8 mouse cellular contexts compared by ENCODE assay signal in the genomic region with DNA sequence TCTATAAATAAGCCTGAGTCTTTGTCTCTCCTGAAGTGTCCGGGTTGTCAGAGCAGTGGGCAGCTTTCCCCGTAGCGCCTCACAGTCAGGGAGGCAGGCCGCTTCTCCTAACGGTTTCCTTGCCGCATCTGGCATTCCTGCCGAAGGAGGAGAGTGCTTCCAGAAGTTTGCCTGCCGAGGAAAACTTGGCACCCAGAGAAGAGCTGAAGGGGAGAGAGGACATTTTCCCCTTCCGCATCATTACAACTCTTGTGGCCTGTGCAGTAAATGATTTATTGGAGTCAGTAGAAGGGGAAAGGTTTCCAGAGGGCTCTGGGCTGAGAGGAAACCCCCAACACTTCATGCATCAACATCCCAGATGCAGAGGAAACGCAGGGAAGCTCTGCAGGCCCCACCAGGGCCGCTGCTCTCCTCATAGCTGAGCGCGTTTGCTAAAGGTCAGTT. TPM values are rescaled to one million over a fixed set of nuclear protein-coding genes. Genes with fewer than 3 reads are reported as not detected.
DNase-seq lines count a peak whose midpoint lies in the region; ATAC-seq and TF ChIP-seq lines count a peak whose summit lies in the region.

No protein-coding gene starts in this region.

- DNase-seq in heart, adult 2 months = peak; percentile 44 to 55
- no peak for DNase-seq in heart, postnatal 25 days (ENCODE audit: low spot score)
- DNase-seq in lung, postnatal 0 days (ENCODE audit: low spot score) = peak; percentile 57
- no peak for DNase-seq in left cerebral cortex, postnatal 4 days
- no peak for DNase-seq in thymus, postnatal 10 days (ENCODE audit: low spot score in 2 of 2)
- DNase-seq in urinary bladder, postnatal 10 days (ENCODE audit: low spot score) = no peak

- TF ChIP-seq EP300 in heart, adult 2 months (IDR thresholded peaks at IDR 0.05; ENCODE audit: insufficient read depth, low read depth, low read length) = no peak
- TF ChIP-seq EP300 in lung, postnatal 0 days (IDR thresholded peaks at IDR 0.05) = no peak

- no peaks in the 10 kb centered on the region; the same call in 1 of the 2 replicates for H3K79me2 ChIP-seq in heart, adult 2 months (replicated peaks; ENCODE audit: control insufficient read depth, insufficient read depth, low read length)

- 0 out of 2 replicates have a peak overlapping the region, but pooled peaks have one; percentile 14 for H3K4me2 ChIP-seq in embryonic facial prominence, embryonic 13.5 days
- H3K4me2 ChIP-seq in hindbrain, embryonic 16.5 days (ENCODE audit: low read length) = no peak overlapping the region
- 0 out of 2 replicates have a peak overlapping the region, but pooled peaks have one; percentile 5 for H3K4me2 ChIP-seq in lung, postnatal 0 days (replicated peaks; ENCODE audit: low read depth, low read length)

- ATAC-seq in embryonic facial prominence, embryonic 13.5 days (ENCODE audit: insufficient number of reproducible peaks, insufficient read depth, low FRiP score, low TSS enrichment, low read depth) = no peak
- ATAC-seq in hindbrain, embryonic 16.5 days = peak; percentile 32
- ATAC-seq in lung, postnatal 0 days = peak; percentile 61

- H3K27ac ChIP-seq in heart, adult 2 months = peak overlapping the region; percentile 51
- H3K27ac ChIP-seq in embryonic facial prominence, embryonic 13.5 days = peak overlapping the region; percentile 71
- no peak overlapping the region; the same call in 1 of the 2 replicates for H3K27ac ChIP-seq in hindbrain, embryonic 16.5 days (ENCODE audit: low read depth, low read length)
- H3K27ac ChIP-seq in lung, postnatal 0 days (ENCODE audit: low read length) = peak overlapping the region; percentile 32; the same call in 1 of the 2 replicates

- H3K9me3 ChIP-seq in embryonic facial prominence, embryonic 13.5 days = no peaks in the 10 kb centered on the region
- H3K9me3 ChIP-seq in hindbrain, embryonic 16.5 days (ENCODE audit: control insufficient read depth, low read length) = no peaks in the 10 kb centered on the region
- no peaks in the 10 kb centered on the region for H3K9me3 ChIP-seq in lung, postnatal 0 days (ENCODE audit: low read length)

- TF ChIP-seq CTCF in heart, adult 2 months (IDR thresholded peaks at IDR 0.05) = no peak
- no peak for TF ChIP-seq CTCF in lung, postnatal 0 days (IDR thresholded peaks at IDR 0.05)

- WGBS in heart, adult 2 months = 18% methylated on average over 13 of the region's 13 CpGs
- 33% methylated on average over 13 of the region's 13 CpGs for WGBS in embryonic facial prominence, embryonic 13.5 days
- 28% methylated on average over 13 of the region's 13 CpGs for WGBS in hindbrain, embryonic 16.5 days
- 25% methylated on average over 13 of the region's 13 CpGs for WGBS in lung, postnatal 0 days

- peaks cover 39% of the 10 kb centered on the region for H3K4me1 ChIP-seq in heart, adult 2 months (ENCODE audit: control insufficient read depth, insufficient read depth, low read length)
- peaks cover 67% of the 10 kb centered on the region for H3K4me1 ChIP-seq in embryonic facial prominence, embryonic 13.5 days
- peaks cover 5% of the 10 kb centered on the region; the same call in 1 of the 2 replicates for H3K4me1 ChIP-seq in hindbrain, embryonic 16.5 days (ENCODE audit: control insufficient read depth, insufficient read depth, low read depth, low read length)
- H3K4me1 ChIP-seq in lung, postnatal 0 days (ENCODE audit: insufficient read depth, low read depth, low read length) = peaks cover 10% of the 10 kb centered on the region; the same call in 1 of the 2 replicates

- no peak overlapping the region for H3K4me3 ChIP-seq in heart, adult 2 months
- H3K4me3 ChIP-seq in embryonic facial prominence, embryonic 13.5 days = no peak overlapping the region
- H3K4me3 ChIP-seq in hindbrain, embryonic 16.5 days (ENCODE audit: low read length) = no peak overlapping the region
- no peak overlapping the region for H3K4me3 ChIP-seq in lung, postnatal 0 days (ENCODE audit: low read depth, low read length)

- H3K27me3 ChIP-seq in heart, adult 2 months (ENCODE audit: control insufficient read depth, insufficient read depth, low read length) = no peaks in the 10 kb centered on the region
- no peaks in the 10 kb centered on the region for H3K27me3 ChIP-seq in embryonic facial prominence, embryonic 13.5 days
- H3K27me3 ChIP-seq in hindbrain, embryonic 16.5 days (replicated peaks; ENCODE audit: control insufficient read depth, insufficient read depth, low read length) = no peaks in the 10 kb centered on the region
- H3K27me3 ChIP-seq in lung, postnatal 0 days (replicated peaks; ENCODE audit: insufficient read depth, low read length) = no peaks in the 10 kb centered on the region

- no peak for TF ChIP-seq POLR2A in heart, adult 2 months (IDR thresholded peaks at IDR 0.05; ENCODE audit: insufficient read depth, low read depth, low read length)

- H3K36me3 ChIP-seq in heart, adult 2 months (ENCODE audit: control insufficient read depth, insufficient read depth, low read length) = peaks cover 15% of the 10 kb centered on the region
- H3K36me3 ChIP-seq in embryonic facial prominence, embryonic 13.5 days = no peaks in the 10 kb centered on the region
- H3K36me3 ChIP-seq in hindbrain, embryonic 16.5 days (ENCODE audit: control insufficient read depth, insufficient read depth, low read length) = no peaks in the 10 kb centered on the region
- no peaks in the 10 kb centered on the region; the same call in none of the 2 replicates for H3K36me3 ChIP-seq in lung, postnatal 0 days (ENCODE audit: insufficient read depth, low read length)

- intact Hi-C loops in heart, adult 2 months (cut with DNase I) = no loop called here
- intact Hi-C loops in heart, postnatal 25 days (cut with DNase I) = loop anchor here (10.0 kb wide), 1 partner anchor 429 kb away; a partner anchor contains a TSS
- intact Hi-C loops in left cerebral cortex, postnatal 4 days (cut with DNase I) = loop anchor here (10.0 kb wide), 1 partner anchor 89 kb away; no protein-coding TSS in a partner anchor

- H3K9ac ChIP-seq in heart, adult 2 months (ENCODE audit: low read depth, low read length) = peak overlapping the region; percentile 25
- no peak overlapping the region for H3K9ac ChIP-seq in embryonic facial prominence, embryonic 13.5 days
- H3K9ac ChIP-seq in hindbrain, embryonic 16.5 days (ENCODE audit: low read depth, low read length) = no peak overlapping the region
- no peak overlapping the region for H3K9ac ChIP-seq in lung, postnatal 0 days (replicated peaks; ENCODE audit: low read depth)

RNA-seq across cellular contexts. Expression of a gene that starts 22.8 kb away (rescaled TPM):
- 10 to 100 TPM; 37.9 to 47.6 TPM for total RNA-seq in heart, adult 2 months (2021)
- polyA plus RNA-seq in heart, adult 2 months (2012; rRNA removed) = 14.0 and 32.8 TPM in 2 replicates
- 10 to 100 TPM; 44.1 to 44.2 TPM for total RNA-seq in heart, postnatal 25 days (2021)
- polyA plus RNA-seq in embryonic facial prominence, embryonic 13.5 days (2015; fragmentation: Nextera tagmentation; extraction: Ambion mirVana) = 7.8 and 11.2 TPM in 2 replicates
- 5.4 and 5.6 TPM in 2 replicates for polyA plus RNA-seq in hindbrain, embryonic 16.5 days (2015; fragmentation: Nextera tagmentation; extraction: Ambion mirVana)
- 9.2 and 11.6 TPM in 2 replicates for polyA plus RNA-seq in lung, postnatal 0 days (2015; fragmentation: Nextera tagmentation; extraction: Ambion mirVana)
- total RNA-seq in left cerebral cortex, postnatal 4 days (2021) = 10 to 100 TPM; 66.3 to 72.4 TPM

RNA-seq across cellular contexts. Expression of a gene that starts 50.3 kb away (rescaled TPM):
- total RNA-seq in heart, adult 2 months (2021) = 10 to 100 TPM; 12.1 to 13.5 TPM
- 11.0 and 11.8 TPM in 2 replicates for polyA plus RNA-seq in heart, adult 2 months (2012; rRNA removed)
- 10 to 100 TPM; 11.2 to 12.4 TPM for total RNA-seq in heart, postnatal 25 days (2021)
- polyA plus RNA-seq in embryonic facial prominence, embryonic 13.5 days (2015; fragmentation: Nextera tagmentation; extraction: Ambion mirVana) = 22.3 and 23.2 TPM in 2 replicates
- polyA plus RNA-seq in hindbrain, embryonic 16.5 days (2015; fragmentation: Nextera tagmentation; extraction: Ambion mirVana) = 12.7 and 13.8 TPM in 2 replicates
- 33.4 and 33.9 TPM in 2 replicates for polyA plus RNA-seq in lung, postnatal 0 days (2015; fragmentation: Nextera tagmentation; extraction: Ambion mirVana)
- total RNA-seq in left cerebral cortex, postnatal 4 days (2021) = 10 to 100 TPM; 10.4 to 12.4 TPM

Comparison
In these comparisons a context has a peak if more than half of its experiments do, and no peak if none do; other contexts are left out.
1. DNase-seq: peak in heart, adult 2 months (2 of 2) and lung, postnatal 0 days (single experiment); none in heart, postnatal 25 days (single experiment), left cerebral cortex, postnatal 4 days (single experiment), thymus, postnatal 10 days (0 of 2) and urinary bladder, postnatal 10 days (single experiment).